Mouse (Mus musculus): ENCODE results near the gene Ctla2b.
"Not testable (repeated sequence)": the region's sequence is repeated elsewhere in the genome, so short reads cannot be mapped to it uniquely, and the experiment has no call there.

DNA sequence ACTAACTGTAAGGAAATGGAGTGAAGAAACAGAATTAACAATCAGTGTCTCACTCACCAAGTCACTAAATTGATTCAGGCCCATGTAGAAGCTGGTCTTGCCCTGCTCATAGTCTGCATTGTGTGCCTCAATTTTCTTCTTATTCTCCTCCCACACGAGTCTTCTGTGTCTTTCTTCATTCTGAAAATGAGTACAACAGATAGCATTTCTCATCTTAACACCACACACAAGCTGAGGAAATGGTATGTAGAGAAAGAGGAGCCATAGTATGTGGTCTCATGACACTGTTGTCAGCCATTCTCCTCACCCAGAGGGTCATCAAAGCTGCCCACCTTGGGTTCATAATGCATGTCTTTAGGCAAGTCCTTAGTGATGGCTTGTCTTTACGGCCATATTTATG, 38.2 kb upstream of the Ctla2b start, which contains the start of gene Gm49393:
- not testable (repeated sequence) for TF ChIP-seq CTCF (IDR thresholded peaks at IDR 0.05; ENCODE audit: low read depth, low read length); EP300 (IDR thresholded peaks at IDR 0.05; ENCODE audit: insufficient read depth, low read depth, low read length); POLR2A (IDR thresholded peaks at IDR 0.05; ENCODE audit: insufficient read depth, low read length)

Measured in ES-Bruce4 (cell line).